Mouse (Mus musculus) megakaryocyte-erythroid progenitor cell, adult 5-6 weeks (primary cell): ENCODE measurements around the gene Mesp2. TPM values are rescaled to one million over a fixed set of nuclear protein-coding genes. Genes with fewer than 3 reads are reported as not detected.
A peak's percentile ranks its signal among the peaks of the same experiment; 100 is the strongest.
"Not testable (repeated sequence)": the region's sequence is repeated elsewhere in the genome, so short reads cannot be mapped to it uniquely, and the experiment has no call there.

ENCODE experiments used
- ATAC-seq: replicated peaks from 2 replicates; pipeline ENCODE4 v1.8.0; 2016; ENCODE audit warnings: mild to moderate bottlenecking, inconsistent platforms; ENCODE audit not compliant: severe bottlenecking, poor library complexity, low FRiP score, low TSS enrichment
- total RNA-seq, 2 experiments: library from RNA; stranded (forward) in 1 of 2; stranded (reverse) in 1 of 2; fragments of 200-1000, 215-1000 nt in 1 of 2; fragments of >200 nt in 1 of 2; fragmentation: Nextera tagmentation in 1 of 2; gene quantifications; 2 replicates each; pipeline ENCODE4 v1.2.3; 2014 to 2017

Mesp2 gene
- total RNA-seq (2014; fragmentation: Nextera tagmentation) (not detected in 2 replicates), total RNA-seq (2017) (1.2 TPM in 1 of 2 replicates, not detected in the other)

GRCm38 (mm10) chr7:79810611-79811506 is at the start of gene Mesp2:
Gene Mesp2 (plus strand): TSS chr7:79810727.
- peak; percentile 60 for ATAC-seq

GRCm38 (mm10) chr7:79761124-79761876 is 49.2 kb upstream of the Mesp2 start:
- no peak for ATAC-seq

- no peak for ATAC-seq
Observed at GRCm38 (mm10) chr7:79762106-79762505, 48.4 kb upstream of the Mesp2 start.

- ATAC-seq, result no peak
Observed at GRCm38 (mm10) chr7:79765991-79766390, 44.5 kb upstream of the Mesp2 start.

GRCm38 (mm10) chr7:79769664-79770063 is 40.9 kb upstream of the Mesp2 start:
- no peak for ATAC-seq

- ATAC-seq, result 0 out of 2 replicates have a peak, but pooled peaks have one; percentile 16
Observed at GRCm38 (mm10) chr7:79771561-79772512, 38.7 kb upstream of the Mesp2 start.

GRCm38 (mm10) chr7:79780647-79781626 is 29.6 kb upstream of the Mesp2 start:
- peak; percentile 90 for ATAC-seq

- ATAC-seq, result no peak
Observed at GRCm38 (mm10) chr7:79781826-79782515, 28.6 kb upstream of the Mesp2 start.

GRCm38 (mm10) chr7:79782516-79782855 is 28.0 kb upstream of the Mesp2 start:
- ATAC-seq, result no peak

GRCm38 (mm10) chr7:79786295-79786694 is 24.2 kb upstream of the Mesp2 start:
- ATAC-seq, result peak; percentile 69

- not testable (repeated sequence) for ATAC-seq
Observed at GRCm38 (mm10) chr7:79789812-79790211, 20.7 kb upstream of the Mesp2 start.

- peak; percentile 28; the same call in 1 of the 2 replicates for ATAC-seq
Observed at GRCm38 (mm10) chr7:79792635-79793421, 17.7 kb upstream of the Mesp2 start.

- ATAC-seq, result no peak
Observed at GRCm38 (mm10) chr7:79793688-79794087, 16.8 kb upstream of the Mesp2 start, which contains the start of gene Mesp1. Gene Mesp1 (minus strand): TSS chr7:79793788.

- no peak for ATAC-seq
Observed at GRCm38 (mm10) chr7:79798606-79799005, 11.9 kb upstream of the Mesp2 start.

- ATAC-seq, result peak; percentile 28
Observed at GRCm38 (mm10) chr7:79799048-79799447, 11.5 kb upstream of the Mesp2 start.

- ATAC-seq, result no peak
Observed at GRCm38 (mm10) chr7:79799506-79799905, 11.0 kb upstream of the Mesp2 start.

GRCm38 (mm10) chr7:79800336-79800735 is 10.2 kb upstream of the Mesp2 start:
- ATAC-seq, result no peak
